Mouse (Mus musculus): ENCODE data around the gene Cactin. TPM values are rescaled to one million over a fixed set of nuclear protein-coding genes. Genes with fewer than 3 reads are reported as not detected.
A peak's percentile ranks its signal among the peaks of the same experiment; 100 is the strongest.

Gene Cactin
- total RNA-seq, 2 experiments from 2014 or later = 26.4 to 30.4 TPM

DNA sequence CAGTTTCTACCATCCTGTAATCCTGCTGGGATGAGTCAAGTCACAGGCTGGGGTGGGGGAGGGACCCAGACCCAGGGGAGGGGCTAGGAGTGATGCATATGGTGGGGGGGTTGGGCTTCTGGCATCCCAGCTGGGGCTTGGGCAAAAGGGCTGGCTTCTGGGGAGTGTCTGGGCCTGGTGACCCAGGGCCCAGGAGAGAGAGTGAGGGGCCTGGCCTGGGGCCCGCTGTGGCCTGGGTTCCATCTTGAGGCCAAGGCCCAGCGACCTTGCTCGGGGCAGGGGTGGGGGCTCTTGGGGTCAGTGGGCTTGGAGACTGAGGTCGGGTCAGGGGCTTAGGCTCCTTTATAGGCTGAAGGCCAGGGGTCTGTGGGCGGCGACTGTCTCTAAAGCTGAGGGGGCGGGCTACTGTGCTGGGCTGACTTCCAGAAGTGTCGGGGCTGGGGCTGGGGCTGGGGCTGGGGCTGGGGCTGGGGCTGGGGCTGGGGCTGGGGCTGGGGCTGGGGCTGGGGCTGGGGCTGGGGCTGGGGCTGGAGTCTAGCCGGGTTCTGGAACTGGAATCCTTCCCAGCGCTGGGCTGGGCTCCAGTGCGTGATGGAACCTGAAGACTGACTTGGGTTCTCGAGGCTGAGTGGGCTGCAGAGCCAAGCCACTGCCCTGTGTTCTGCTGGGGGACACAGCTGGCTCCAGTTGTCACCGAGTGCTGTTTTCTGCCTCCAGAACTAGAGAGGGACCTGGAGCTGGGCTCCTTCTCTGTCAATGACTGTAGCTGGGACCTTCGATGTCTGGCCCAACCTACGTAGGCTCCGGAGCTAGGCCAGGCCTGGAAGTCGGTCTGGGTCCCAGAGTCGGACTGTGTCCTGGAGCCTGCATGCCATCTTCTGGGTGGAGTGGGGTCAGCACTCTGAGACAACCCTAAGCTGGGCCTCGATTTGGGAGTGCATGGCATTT lies 14.8 kb downstream of the Cactin start:
- ATAC-seq (replicated peaks; ENCODE audit: low FRiP score, low TSS enrichment, poor library complexity, severe bottlenecking) = no peak

GRCm38 (mm10) chr10:81336558-81336957 lies 15.7 kb downstream of the Cactin start:
- no peak for ATAC-seq (replicated peaks; ENCODE audit: low FRiP score, low TSS enrichment, poor library complexity, severe bottlenecking)

DNA sequence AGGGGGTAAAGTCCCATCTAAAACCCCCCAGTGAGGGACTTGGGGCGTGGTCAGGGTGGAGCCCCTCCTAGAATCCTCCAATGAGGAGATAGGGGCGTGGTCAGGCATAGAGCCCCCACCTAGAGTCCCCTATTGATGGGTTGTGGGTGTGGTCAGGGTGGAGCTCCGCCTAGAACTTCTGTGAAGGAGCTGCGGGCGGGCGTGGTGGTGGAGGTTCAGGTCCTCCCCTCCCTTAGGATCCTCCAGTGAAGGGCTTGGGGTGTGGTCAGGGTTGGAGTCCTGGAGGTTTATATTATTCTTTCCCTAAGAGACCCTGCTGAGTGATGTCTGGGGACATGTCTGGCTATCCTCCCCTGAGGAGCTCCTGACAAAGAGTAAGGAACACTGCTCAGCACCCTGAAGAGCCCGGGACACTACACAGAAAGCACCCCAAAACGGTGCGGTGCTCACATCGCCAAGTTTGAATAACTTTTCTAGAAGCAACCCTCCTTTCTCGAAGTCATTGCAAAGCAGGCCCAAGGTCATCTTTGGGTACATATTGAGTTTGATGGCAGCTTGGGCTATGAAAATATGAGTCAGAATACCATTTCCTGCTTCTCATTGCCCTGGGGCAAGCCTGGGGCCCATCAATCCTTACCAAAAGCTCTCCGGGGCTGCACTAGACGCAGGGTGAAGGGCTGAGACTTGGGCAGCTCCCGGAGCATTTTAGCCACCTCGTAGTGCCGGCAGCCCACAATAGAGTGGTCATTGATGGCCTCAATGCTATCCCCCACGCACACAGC lies 19.8 kb downstream of the Cactin start:
- ATAC-seq (replicated peaks; ENCODE audit: low FRiP score, low TSS enrichment, poor library complexity, severe bottlenecking) = 0 out of 2 replicates have a peak, but pooled peaks have one; percentile 14

GRCm38 (mm10) chr10:81341333-81341949 lies 20.5 kb downstream of the Cactin start:
- ATAC-seq (replicated peaks; ENCODE audit: low FRiP score, low TSS enrichment, poor library complexity, severe bottlenecking) = 0 out of 2 replicates have a peak, but pooled peaks have one; percentile 16

DNA sequence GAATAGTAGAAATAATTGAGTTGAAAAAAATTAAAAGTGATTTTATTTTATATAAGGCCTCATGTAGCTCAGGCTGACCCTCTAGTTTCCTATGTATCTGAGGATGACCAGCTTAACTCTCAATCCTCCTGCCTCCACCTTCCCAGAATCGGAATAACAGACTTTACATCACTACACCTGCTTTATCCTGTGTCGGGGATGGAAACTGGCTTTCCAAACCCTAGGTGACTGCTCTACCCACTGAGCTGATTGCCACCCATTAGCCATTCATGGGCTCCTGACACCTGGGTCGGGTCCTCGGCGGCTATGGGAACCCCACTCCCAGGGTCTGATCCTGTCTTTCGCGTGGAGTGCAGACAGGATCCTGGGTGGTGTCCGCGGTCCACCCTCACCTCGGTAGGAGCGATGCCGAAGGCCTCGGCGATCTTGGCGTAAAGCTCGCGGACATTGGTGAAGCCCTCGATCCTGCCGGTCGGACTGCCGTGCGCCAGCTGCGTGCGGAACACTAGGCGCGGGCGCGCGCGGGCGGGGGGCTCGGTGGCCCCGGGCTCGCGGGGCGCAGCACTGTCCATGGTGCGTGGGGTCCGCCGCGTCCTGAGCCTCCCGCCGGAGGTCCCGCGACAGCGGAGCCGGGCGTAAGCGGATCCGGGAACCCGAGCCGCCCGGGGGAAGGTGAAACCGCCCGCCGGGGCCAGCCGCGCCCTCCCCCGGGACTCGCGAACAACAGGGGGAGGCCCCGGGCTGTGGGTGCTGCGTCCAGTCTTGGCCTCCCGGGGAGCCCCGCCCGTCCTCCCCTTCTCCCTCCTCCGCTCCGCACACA lies 22.0 kb downstream of the Cactin start, which contains the start of gene Gipc3:
TSS of gene Gipc3 (minus strand) at position 581 of the 820 bp plus-strand sequence.
- ATAC-seq (replicated peaks; ENCODE audit: low FRiP score, low TSS enrichment, poor library complexity, severe bottlenecking) = no peak

DNA sequence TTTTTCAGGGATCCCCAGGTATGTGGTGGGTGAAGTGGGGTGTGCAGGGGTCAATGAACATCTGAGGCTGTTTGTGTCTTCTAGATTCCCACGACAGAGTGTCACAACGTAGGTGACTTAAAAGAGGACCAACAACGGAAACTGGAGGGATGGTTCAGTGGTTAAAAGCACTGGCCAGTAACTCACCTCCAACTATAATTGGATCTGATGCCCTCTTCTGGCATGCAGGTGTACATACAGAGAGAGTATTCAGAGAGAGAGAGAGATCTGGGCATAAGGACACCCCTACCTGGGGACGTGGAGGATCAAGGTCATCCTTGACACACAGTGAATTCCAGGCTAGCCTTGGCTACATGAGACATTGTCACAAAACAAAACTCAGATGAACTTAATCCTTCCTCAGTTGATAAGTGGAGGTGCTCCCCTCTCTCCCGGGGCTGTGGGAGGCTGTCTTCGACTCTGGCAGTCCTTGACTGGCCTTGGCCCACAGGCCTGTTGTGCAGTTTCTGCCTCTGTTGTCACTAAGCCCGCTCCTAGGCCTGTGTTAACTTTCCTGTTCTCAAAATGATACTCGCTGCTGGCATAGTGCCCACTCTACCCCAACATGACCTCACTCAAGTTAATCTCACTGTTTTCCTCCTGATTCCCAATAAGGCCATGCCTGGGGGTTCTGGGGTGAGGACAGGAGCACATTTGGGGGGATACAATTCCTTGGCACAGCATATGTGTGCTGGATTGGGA lies 23.7 kb downstream of the Cactin start:
- ATAC-seq (replicated peaks; ENCODE audit: low FRiP score, low TSS enrichment, poor library complexity, severe bottlenecking) = no peak

DNA sequence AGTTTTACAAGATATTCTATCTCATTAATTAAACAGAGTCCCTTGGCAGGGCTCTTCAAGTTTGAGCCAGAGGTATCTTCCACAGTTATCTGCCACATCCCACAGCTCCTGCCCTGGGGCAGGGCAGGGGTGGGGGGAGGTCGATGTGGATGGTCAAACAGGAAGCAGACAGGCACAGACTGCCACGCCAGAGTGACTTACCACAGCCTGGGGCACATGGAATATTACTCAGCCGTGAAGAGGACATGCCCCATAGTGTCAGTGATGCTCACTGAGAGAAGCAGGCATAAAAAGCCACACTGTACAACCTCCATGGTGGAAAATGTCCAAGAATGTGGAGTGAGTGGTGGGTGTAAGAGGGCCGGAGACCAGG lies 24.2 kb downstream of the Cactin start:
- ATAC-seq (replicated peaks; ENCODE audit: low FRiP score, low TSS enrichment, poor library complexity, severe bottlenecking) = no peak

- peak; percentile 60 for ATAC-seq (replicated peaks; ENCODE audit: low FRiP score, low TSS enrichment, poor library complexity, severe bottlenecking)
Measured at GRCm38 (mm10) chr10:81346453-81347067, 25.7 kb downstream of the Cactin start.

GRCm38 (mm10) chr10:81349146-81349545 lies 28.2 kb downstream of the Cactin start:
- ATAC-seq (replicated peaks; ENCODE audit: low FRiP score, low TSS enrichment, poor library complexity, severe bottlenecking) = peak; percentile 39

DNA sequence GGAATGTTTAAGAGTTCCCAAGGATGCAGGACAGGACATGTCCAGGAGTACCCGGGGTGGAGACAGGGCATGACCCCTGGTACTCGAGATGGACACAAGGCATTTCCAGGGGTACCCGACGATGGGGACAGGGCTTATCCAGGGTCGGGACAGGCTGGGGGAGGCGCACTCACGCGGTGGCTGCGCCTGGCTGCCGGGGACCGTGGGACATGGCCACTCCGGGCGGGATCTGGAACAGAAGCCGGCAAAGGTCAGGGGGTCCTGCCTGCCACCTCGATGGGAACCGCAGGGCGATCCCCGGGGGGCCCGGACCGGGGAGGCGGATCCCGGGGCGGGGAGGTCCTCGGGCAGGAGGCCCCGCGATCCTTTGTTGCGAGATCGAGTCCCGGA lies 29.1 kb downstream of the Cactin start:
- no peak for ATAC-seq (replicated peaks; ENCODE audit: low FRiP score, low TSS enrichment, poor library complexity, severe bottlenecking)

DNA sequence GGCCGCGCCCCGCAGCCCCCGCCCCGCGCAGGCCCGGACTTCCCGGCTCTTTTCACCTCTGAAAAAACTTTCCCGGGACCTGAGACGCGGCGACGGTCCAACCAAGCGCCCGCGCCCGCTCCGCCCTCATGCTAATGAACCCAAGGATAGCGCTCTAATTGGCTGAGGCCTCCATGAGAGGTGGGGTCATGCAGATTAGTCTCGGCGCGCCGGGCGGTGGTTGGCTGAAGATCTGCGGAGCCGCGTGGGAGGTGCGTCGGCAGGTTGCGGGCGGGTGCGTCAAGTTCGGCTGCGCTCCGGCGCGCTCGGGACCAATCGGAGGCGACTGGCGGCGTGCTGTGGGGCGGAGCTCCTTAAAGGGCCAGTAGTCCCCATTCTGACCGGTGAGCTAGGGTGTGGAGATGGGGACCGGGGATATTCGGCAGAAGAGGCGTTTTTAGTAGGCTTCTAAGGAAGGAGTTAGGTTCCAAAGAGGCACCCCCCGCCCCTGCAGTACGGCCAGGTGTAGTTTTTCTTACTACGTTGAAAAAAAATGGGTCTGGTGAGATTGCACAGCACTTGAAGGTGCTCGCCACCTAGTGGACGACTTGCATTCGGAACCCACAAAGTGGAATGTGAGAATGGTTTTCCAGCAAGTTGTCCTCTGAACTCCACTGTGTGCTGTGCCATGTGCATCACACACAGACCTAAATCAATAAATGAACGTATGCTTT lies 29.6 kb downstream of the Cactin start, which contains the start of gene Hmg20b:
TSS of gene Hmg20b (minus strand) at position 130 of the 713 bp plus-strand sequence.
- peak; percentile 83 for ATAC-seq (replicated peaks; ENCODE audit: low FRiP score, low TSS enrichment, poor library complexity, severe bottlenecking)

DNA sequence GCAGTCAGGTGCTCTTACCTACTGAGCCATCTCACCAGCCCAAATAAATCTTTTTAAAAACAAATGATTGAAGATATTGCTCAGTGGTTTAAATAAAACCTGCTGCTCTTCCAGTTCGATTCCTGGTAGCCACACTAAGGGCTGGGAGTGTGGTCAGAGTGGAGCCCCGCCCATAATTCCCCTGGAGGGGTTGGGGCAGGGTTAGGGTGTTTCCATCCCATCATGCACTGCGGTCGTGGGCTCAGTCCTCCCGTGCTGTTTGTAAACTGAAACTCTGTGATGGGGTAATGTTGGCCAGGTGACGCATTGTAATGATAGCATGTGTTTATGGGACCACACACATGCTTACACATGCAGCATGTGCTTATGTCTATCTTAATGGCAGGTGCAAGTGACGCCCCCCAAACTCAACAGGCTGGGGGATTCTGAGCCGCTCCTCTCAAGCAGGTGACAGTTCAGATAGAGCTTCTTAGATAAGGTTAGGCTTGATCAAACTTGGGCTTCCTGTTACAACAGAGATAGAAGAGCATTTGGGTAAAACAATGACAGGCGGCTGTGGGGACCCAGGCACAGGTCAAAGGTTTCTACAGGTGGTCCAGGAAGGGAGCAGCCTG lies 30.9 kb downstream of the Cactin start:
- peak; percentile 19 for ATAC-seq (replicated peaks; ENCODE audit: low FRiP score, low TSS enrichment, poor library complexity, severe bottlenecking)

DNA sequence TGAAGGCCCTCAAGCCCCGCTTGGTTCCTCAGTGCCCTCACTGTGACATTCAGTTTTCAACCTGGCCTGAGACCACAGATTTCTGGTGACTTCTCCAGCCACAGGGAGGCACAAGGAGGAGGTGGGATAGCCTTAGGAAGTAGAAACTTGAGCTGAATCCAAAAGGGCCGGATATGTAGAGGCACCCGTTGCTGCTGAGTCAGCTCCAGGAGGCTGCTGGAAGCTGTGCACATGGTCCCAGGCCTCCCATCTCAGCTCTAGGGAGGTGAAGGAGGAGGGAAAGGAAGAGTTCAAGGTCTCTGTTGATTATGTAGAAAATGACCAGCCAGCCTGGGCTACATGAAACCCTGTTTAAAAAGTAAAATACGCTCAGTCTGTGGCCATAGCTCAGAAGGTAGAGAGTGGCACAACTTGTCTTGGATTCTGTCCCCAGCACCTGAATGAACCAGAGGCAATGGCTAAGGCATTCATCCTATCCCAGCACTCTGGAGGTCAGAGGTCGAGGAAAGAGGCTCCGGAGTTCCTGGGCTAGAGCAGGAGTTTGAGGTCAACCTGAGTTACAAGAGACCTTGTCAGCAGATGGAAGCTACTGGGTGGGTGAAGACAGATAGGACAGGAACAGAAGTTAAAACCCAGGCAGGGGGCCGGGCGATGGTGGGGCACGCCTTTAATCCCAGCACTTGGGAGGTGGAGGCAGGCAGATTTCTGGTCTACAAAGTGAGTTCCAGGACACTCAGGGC lies 34.0 kb downstream of the Cactin start:
- no peak for ATAC-seq (replicated peaks; ENCODE audit: low FRiP score, low TSS enrichment, poor library complexity, severe bottlenecking)

DNA sequence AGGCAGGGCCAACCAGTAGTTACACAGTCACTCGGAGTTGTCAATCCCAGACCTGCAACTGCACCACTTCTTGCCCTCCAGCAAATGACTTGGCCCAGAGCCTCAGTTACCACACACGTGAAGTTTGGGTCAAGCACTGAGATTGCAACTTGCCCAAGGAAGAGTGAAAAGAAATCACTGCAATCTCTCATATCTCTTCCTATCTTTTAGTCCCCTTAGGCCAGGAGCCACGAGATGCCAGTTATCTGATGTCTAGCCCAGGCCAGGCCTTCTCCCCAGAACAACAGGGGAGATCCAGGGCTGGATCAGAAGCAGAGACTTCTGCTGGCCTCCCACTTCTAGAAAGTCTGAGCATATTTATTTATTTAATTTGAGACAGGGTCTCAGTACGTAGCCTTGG lies 34.6 kb downstream of the Cactin start:
- ATAC-seq (replicated peaks; ENCODE audit: low FRiP score, low TSS enrichment, poor library complexity, severe bottlenecking) = no peak

DNA sequence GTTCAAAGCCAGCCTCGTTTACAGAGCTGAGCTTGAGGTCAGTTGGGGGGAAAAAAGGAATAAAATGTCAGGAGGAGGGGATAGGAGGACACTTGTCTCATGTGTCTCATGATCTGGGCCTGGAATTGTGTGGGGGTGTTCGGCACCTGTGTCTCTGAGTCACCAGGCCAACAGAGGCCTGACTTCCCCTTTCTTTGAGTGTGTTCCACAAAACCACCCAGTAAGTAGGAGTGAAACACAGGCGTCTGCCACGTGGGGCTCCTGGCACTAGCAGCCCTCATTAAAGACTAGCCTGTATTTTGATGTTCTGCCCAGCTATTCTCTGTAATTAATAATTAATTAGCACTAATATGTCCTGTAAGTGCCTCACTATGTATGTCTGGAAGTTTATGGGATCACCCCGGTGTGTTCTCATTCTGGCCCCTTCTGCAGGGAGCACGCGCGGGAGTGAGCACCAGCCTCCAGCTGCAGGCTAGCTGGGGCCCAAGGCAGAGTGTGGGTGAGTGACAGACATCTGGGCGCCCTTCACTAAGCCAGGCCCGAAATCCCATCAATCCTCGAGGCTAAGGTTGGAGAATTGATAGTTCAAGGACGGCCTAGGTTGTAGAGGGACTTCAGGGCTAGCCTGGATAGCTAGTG lies 35.6 kb downstream of the Cactin start:
- no peak for ATAC-seq (replicated peaks; ENCODE audit: low FRiP score, low TSS enrichment, poor library complexity, severe bottlenecking)
